Mouse (Mus musculus) kidney, embryonic 15.5 days (tissue): ENCODE measurements at regions not wholly inside any gene's neighbourhood (a gene's known extent, or its start where the extent isn't known, plus 50 kb on each side); places are given as distances from the start of the nearest gene placed in this dataset.

ENCODE experiments used
- ATAC-seq: fragments of 200-750 bp; cut with Nextera tagmentation; replicated peaks from 2 replicates; pipeline ENCODE4 v1.8.0; 2017; ENCODE audit warnings: moderate TSS enrichment; ENCODE audit not compliant: low FRiP score
- H3K27ac ChIP-seq: fragments of 300-500 bp; sonication (generic); 2 replicates; pipeline ENCODE4 v1.5.1; 2015; ENCODE audit warnings: mild to moderate bottlenecking, inconsistent platforms
- H3K27me3 ChIP-seq: fragments of 300-500 bp; sonication (generic); 2 replicates; pipeline ENCODE4 v1.6.1; 2015; ENCODE audit warnings: inconsistent platforms
- H3K36me3 ChIP-seq: fragments of 300-500 bp; sonication (generic); 2 replicates; pipeline ENCODE4 v1.6.1; 2015; ENCODE audit warnings: inconsistent platforms
- H3K4me1 ChIP-seq: fragments of 300-500 bp; sonication (generic); 2 replicates; pipeline ENCODE4 v1.6.1; 2015; ENCODE audit warnings: inconsistent platforms
- H3K4me2 ChIP-seq: fragments of 300-500 bp; sonication (generic); 2 replicates; pipeline ENCODE4 v1.6.1; 2015; ENCODE audit warnings: moderate library complexity, mild to moderate bottlenecking, inconsistent platforms
- H3K4me3 ChIP-seq: fragments of 300-500 bp; sonication (generic); replicated peaks from 2 replicates; pipeline ENCODE4 v1.5.1; 2015; ENCODE audit warnings: mild to moderate bottlenecking, inconsistent platforms
- H3K9ac ChIP-seq: fragments of 300-500 bp; sonication (generic); 2 replicates; pipeline ENCODE4 v1.6.1; 2015; ENCODE audit warnings: mild to moderate bottlenecking, inconsistent platforms
- H3K9me3 ChIP-seq: fragments of 300-500 bp; sonication (generic); replicated peaks from 2 replicates; pipeline ENCODE4 v1.6.1; 2016; ENCODE audit warnings: inconsistent platforms
- WGBS: fragments of 180-500 bp; shearing (Covaris S2); methylation state at CpG from one replicate; pipeline ENCODE4 v1.1.7; 2015; ENCODE audit warnings: mixed read lengths; 5-methylcytosine and 5-hydroxymethylcytosine counted together

- WGBS = 93% methylated on average over 1 of the region's 1 CpGs
- no peak overlapping the region for H3K9ac ChIP-seq
- H3K4me3 ChIP-seq = no peak overlapping the region
- ATAC-seq = no peak
- H3K36me3 ChIP-seq = no peaks in the 10 kb centered on the region
- H3K4me2 ChIP-seq = no peak overlapping the region
- H3K27me3 ChIP-seq = no peaks in the 10 kb centered on the region
- no peaks in the 10 kb centered on the region for H3K4me1 ChIP-seq
- no peaks in the 10 kb centered on the region for H3K9me3 ChIP-seq
- H3K27ac ChIP-seq = no peak overlapping the region
Measured at GRCm38 (mm10) chr12:35863141-35863540, 62.3 kb upstream of the Agr3 start.

GRCm38 (mm10) chr12:35853159-35853558 lies 72.3 kb upstream of the Agr3 start:
- no peak for ATAC-seq
- no peaks in the 10 kb centered on the region for H3K36me3 ChIP-seq
- H3K27me3 ChIP-seq = no peaks in the 10 kb centered on the region
- no peak overlapping the region for H3K4me3 ChIP-seq
- H3K9ac ChIP-seq = no peak overlapping the region
- WGBS = 70% methylated on average over 4 of the region's 4 CpGs
- no peak overlapping the region for H3K27ac ChIP-seq
- no peak overlapping the region for H3K4me2 ChIP-seq
- no peaks in the 10 kb centered on the region for H3K4me1 ChIP-seq
- H3K9me3 ChIP-seq = no peaks in the 10 kb centered on the region

- no peaks in the 10 kb centered on the region for H3K4me1 ChIP-seq
- no peaks in the 10 kb centered on the region for H3K9me3 ChIP-seq
- peak overlapping the region; percentile 45; the same call in 1 of the 2 replicates for H3K27ac ChIP-seq
- WGBS = 50% methylated on average over 5 of the region's 5 CpGs
- H3K4me3 ChIP-seq = no peak overlapping the region
- ATAC-seq = no peak
- H3K9ac ChIP-seq = no peak overlapping the region
- H3K27me3 ChIP-seq = no peaks in the 10 kb centered on the region
- H3K4me2 ChIP-seq = no peak overlapping the region
- no peaks in the 10 kb centered on the region for H3K36me3 ChIP-seq
Measured at GRCm38 (mm10) chr12:35846905-35847610, 78.4 kb upstream of the Agr3 start.

GRCm38 (mm10) chr12:35836946-35837345 lies 88.5 kb upstream of the Agr3 start:
- H3K4me1 ChIP-seq = peaks cover 14% of the 10 kb centered on the region
- no peak for ATAC-seq
- 0 out of 2 replicates have a peak overlapping the region, but pooled peaks have one; percentile 41 for H3K27ac ChIP-seq
- no peaks in the 10 kb centered on the region for H3K9me3 ChIP-seq
- no peaks in the 10 kb centered on the region for H3K27me3 ChIP-seq
- H3K36me3 ChIP-seq = no peaks in the 10 kb centered on the region
- H3K9ac ChIP-seq = no peak overlapping the region
- no peak overlapping the region for H3K4me3 ChIP-seq
- no peak overlapping the region for H3K4me2 ChIP-seq

- H3K4me3 ChIP-seq = no peak overlapping the region
- H3K27me3 ChIP-seq = no peaks in the 10 kb centered on the region
- H3K27ac ChIP-seq = peak overlapping the region; percentile 70
- peaks cover 17% of the 10 kb centered on the region for H3K4me1 ChIP-seq
- no peak overlapping the region for H3K9ac ChIP-seq
- no peaks in the 10 kb centered on the region for H3K9me3 ChIP-seq
- no peak overlapping the region for H3K4me2 ChIP-seq
- ATAC-seq = 0 out of 2 replicates have a peak, but pooled peaks have one; percentile 54
- WGBS = 46% methylated on average over 3 of the region's 3 CpGs
- no peaks in the 10 kb centered on the region for H3K36me3 ChIP-seq
Measured at GRCm38 (mm10) chr12:35833285-35833684, 92.1 kb upstream of the Agr3 start.

GRCm38 (mm10) chr12:35831922-35832512 lies 93.4 kb upstream of the Agr3 start:
- no peak overlapping the region for H3K4me2 ChIP-seq
- no peaks in the 10 kb centered on the region for H3K27me3 ChIP-seq
- H3K9me3 ChIP-seq = no peaks in the 10 kb centered on the region
- no peak for ATAC-seq
- H3K9ac ChIP-seq = no peak overlapping the region
- no peak overlapping the region for H3K4me3 ChIP-seq
- WGBS = 82% methylated on average over 2 of the region's 2 CpGs
- H3K36me3 ChIP-seq = no peaks in the 10 kb centered on the region
- peaks cover 14% of the 10 kb centered on the region for H3K4me1 ChIP-seq
- no peak overlapping the region for H3K27ac ChIP-seq

- H3K27me3 ChIP-seq = no peaks in the 10 kb centered on the region
- WGBS = 4% methylated on average over 5 of the region's 5 CpGs
- H3K36me3 ChIP-seq = no peaks in the 10 kb centered on the region
- H3K4me2 ChIP-seq = no peak overlapping the region
- H3K27ac ChIP-seq = 0 out of 2 replicates have a peak overlapping the region, but pooled peaks have one; percentile 22
- no peak overlapping the region for H3K9ac ChIP-seq
- H3K4me3 ChIP-seq = no peak overlapping the region
- no peaks in the 10 kb centered on the region for H3K9me3 ChIP-seq
- peak; percentile 50 for ATAC-seq
- H3K4me1 ChIP-seq = peaks cover 14% of the 10 kb centered on the region
Measured at GRCm38 (mm10) chr12:35831268-35831667, 94.2 kb upstream of the Agr3 start.

GRCm38 (mm10) chr12:35827797-35828196 lies 97.6 kb upstream of the Agr3 start:
- no peak overlapping the region for H3K27ac ChIP-seq
- no peaks in the 10 kb centered on the region for H3K36me3 ChIP-seq
- H3K9ac ChIP-seq = no peak overlapping the region
- no peaks in the 10 kb centered on the region for H3K9me3 ChIP-seq
- no peak overlapping the region for H3K4me2 ChIP-seq
- no peak overlapping the region for H3K4me3 ChIP-seq
- 65% methylated on average over 2 of the region's 2 CpGs for WGBS
- ATAC-seq = no peak
- H3K27me3 ChIP-seq = no peaks in the 10 kb centered on the region
- peaks cover 18% of the 10 kb centered on the region for H3K4me1 ChIP-seq

- 89% methylated on average over 5 of the region's 5 CpGs for WGBS
- H3K36me3 ChIP-seq = no peaks in the 10 kb centered on the region
- no peak overlapping the region for H3K27ac ChIP-seq
- H3K27me3 ChIP-seq = no peaks in the 10 kb centered on the region
- no peak overlapping the region for H3K4me3 ChIP-seq
- no peak overlapping the region for H3K9ac ChIP-seq
- H3K4me1 ChIP-seq = peaks cover 12% of the 10 kb centered on the region
- no peaks in the 10 kb centered on the region for H3K9me3 ChIP-seq
- H3K4me2 ChIP-seq = no peak overlapping the region
- no peak for ATAC-seq
Measured at GRCm38 (mm10) chr12:35826990-35827389, 98.4 kb upstream of the Agr3 start.

GRCm38 (mm10) chr12:35824587-35824987 lies 100.8 kb upstream of the Agr3 start:
- no peaks in the 10 kb centered on the region for H3K36me3 ChIP-seq
- peak overlapping the region; percentile 75 for H3K27ac ChIP-seq
- 10% methylated on average over 5 of the region's 5 CpGs for WGBS
- H3K9me3 ChIP-seq = no peaks in the 10 kb centered on the region
- no peak overlapping the region for H3K9ac ChIP-seq
- peak; percentile 81 for ATAC-seq
- peaks cover 8% of the 10 kb centered on the region for H3K4me1 ChIP-seq
- peak overlapping the region; percentile 19; the same call in 1 of the 2 replicates for H3K4me2 ChIP-seq
- no peaks in the 10 kb centered on the region for H3K27me3 ChIP-seq
- H3K4me3 ChIP-seq = no peak overlapping the region

- H3K4me2 ChIP-seq = no peak overlapping the region
- 72% methylated on average over 2 of the region's 2 CpGs for WGBS
- no peaks in the 10 kb centered on the region for H3K9me3 ChIP-seq
- H3K4me3 ChIP-seq = no peak overlapping the region
- H3K36me3 ChIP-seq = no peaks in the 10 kb centered on the region
- no peak for ATAC-seq
- no peak overlapping the region for H3K9ac ChIP-seq
- no peak overlapping the region for H3K27ac ChIP-seq
- H3K27me3 ChIP-seq = no peaks in the 10 kb centered on the region
- H3K4me1 ChIP-seq = no peaks in the 10 kb centered on the region
Measured at GRCm38 (mm10) chr12:35799261-35799660, 126.2 kb upstream of the Agr3 start.

GRCm38 (mm10) chr12:35775396-35775795 lies 150.0 kb upstream of the Agr3 start:
- 79% methylated on average over 2 of the region's 2 CpGs for WGBS

More at GRCm38 (mm10) chr12:35775396-35775795, 150.0 kb upstream of the Agr3 start:
- no peak for ATAC-seq
- Histone ChIP-seq H3K4me3 (no peak overlapping the region), H3K9me3 (no peaks in the 10 kb centered on the region), H3K36me3 (no peaks in the 10 kb centered on the region), H3K27ac (no peak overlapping the region), H3K27me3 (no peaks in the 10 kb centered on the region), H3K4me2 (no peak overlapping the region), H3K9ac (no peak overlapping the region), H3K4me1 (0 out of 2 replicates have a peak, but pooled peaks cover 3% of the 10 kb centered on the region)
